Mouse (Mus musculus) cortical plate, adult 2 months (tissue): ENCODE results near the gene Anxa3.

Source experiments
- CTCF ChIP-seq: fragments of 200-500 bp; IDR thresholded peaks from 2 replicates; pipeline ENCODE4 v1.5.1; 2011; ENCODE audit warnings: mild to moderate bottlenecking, control low read depth, low read length; ENCODE audit not compliant: insufficient read depth; ENCODE audit errors: extremely low read depth
- POLR2A ChIP-seq: fragments of 200-500 bp; IDR thresholded peaks from 2 replicates; pipeline ENCODE4 v1.6.1; 2011; ENCODE audit warnings: mild to moderate bottlenecking, low read length, control low read depth; ENCODE audit not compliant: insufficient read depth; ENCODE audit errors: extremely low read depth

DNA sequence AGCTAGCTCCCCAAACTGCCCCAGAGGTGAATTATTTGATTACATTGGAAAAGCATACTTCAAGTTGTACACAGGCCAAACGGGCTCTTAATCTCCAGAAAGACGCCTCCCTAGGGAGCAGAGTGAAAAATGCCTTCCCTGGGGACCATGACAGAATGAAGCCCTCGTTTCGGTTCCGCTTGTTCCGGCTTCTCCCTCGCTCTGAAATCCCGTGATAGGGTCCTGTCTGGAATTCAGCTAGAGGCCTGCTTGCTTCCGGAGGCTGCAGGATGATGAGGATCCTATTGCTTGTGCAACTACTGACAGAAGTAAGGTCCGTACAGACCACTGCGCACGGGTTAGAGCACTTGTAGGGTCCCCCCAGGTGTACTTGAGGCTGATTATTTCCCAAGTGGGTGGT is 77.9 kb downstream of the Anxa3 start:
- TF ChIP-seq POLR2A (no peak), CTCF (no peak)
